Mouse (Mus musculus) adrenal gland, postnatal 10 days (tissue): ENCODE measurements around the gene Gm5475. TPM values are rescaled to one million over a fixed set of nuclear protein-coding genes. Genes with fewer than 3 reads are reported as not detected.
"Not testable (repeated sequence)": the region's sequence is repeated elsewhere in the genome, so short reads cannot be mapped to it uniquely, and the experiment has no call there.

Source experiments
- DNase-seq: peaks from one replicate; pipeline ENCODE4 v3.0.0; 2021; ENCODE audit warnings: mixed read lengths
- long read RNA-seq, 2 experiments: library from polyadenylated mRNA; stranded (forward); transcript quantifications; one replicate each; pipeline ENCODE4 v2.0.0; 2021
- total RNA-seq, 2 experiments: library from RNA; stranded (reverse); gene quantifications; 2 replicates each; pipeline ENCODE4 v1.2.3; 2021

The Gm5475 gene
- total RNA-seq: under 1 TPM in 1 of 2 experiments, not detected in 1; 0.09 TPM
- long read RNA-seq, experiment 1: 0 reads
- long read RNA-seq, experiment 2: 0 reads

DNA sequence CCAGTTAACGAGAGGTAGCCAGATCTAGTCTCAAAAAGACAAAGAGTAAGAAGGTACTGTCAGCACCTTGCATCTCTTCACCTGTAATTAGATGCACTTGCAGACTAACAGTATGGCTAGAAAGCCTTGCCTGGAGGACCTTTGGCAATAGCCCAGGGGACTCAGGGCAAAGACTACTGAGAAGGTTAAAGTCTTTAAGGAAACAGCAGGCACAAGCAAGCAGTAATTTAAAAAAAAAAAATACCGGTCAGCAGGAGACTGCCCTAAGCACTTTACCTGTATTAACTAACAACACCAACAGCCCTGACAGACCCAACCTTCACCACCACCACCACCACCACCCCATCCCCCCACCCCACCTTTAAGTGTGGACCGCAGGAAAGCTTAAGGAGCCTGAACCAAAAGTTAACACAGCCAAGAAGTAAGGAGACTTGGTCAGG lies at the start of gene Gm5475:
TSS of gene Gm5475 (plus strand) at position 390 of the 440 bp plus-strand sequence.
- not testable (repeated sequence) for DNase-seq

DNA sequence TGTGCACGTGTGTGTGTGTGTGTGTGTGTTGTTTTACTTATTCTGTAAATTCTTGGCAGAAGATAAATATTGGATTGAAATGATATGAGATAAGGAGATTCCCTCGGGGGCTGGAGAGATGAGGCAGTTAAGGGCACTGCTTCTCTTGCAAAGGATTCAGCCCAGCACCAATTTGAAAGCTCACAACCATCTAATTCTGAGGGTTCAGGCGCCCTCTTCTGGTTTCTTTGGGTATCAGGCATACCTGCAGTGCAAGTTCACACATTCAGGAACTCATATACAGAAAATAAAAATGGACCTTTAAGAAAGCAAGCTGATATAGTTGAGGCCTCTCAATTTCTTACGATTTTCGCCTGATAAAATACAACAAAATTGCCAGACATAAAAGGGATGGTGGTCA lies 46.9 kb upstream of the Gm5475 start:
- peak; percentile 74 for DNase-seq

DNA sequence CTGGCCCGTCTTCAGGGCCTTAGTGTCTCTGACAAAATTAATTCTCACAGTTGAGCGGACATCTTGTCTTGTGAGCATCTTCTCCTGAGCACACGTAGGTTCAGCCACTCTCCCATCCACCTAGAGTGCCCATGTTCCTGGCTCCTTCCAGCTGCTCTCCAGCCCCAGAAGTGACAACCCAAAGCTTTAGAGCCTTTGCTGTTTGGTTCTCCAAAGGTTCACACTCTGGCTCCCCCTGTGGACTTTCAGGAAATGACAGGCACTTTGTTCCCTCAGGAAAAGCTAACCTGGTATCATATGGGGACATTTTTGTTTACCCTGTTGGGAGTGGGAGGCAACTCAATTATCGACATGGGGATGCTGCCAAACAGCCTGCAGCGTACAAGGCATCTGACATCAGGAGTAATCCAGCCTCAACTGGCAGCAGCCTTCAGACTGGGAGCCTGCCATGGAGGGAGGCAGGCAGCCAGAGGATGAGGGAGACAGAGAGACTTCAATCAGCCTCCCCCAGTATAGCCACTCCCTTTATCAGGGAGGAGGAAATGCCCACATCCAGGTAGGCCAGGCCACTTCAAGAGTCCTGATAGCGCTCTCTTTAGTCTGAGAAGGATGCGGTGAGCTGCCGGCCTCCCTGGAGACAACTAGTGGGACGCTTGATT lies 44.0 kb upstream of the Gm5475 start:
- DNase-seq: not testable (repeated sequence)

DNA sequence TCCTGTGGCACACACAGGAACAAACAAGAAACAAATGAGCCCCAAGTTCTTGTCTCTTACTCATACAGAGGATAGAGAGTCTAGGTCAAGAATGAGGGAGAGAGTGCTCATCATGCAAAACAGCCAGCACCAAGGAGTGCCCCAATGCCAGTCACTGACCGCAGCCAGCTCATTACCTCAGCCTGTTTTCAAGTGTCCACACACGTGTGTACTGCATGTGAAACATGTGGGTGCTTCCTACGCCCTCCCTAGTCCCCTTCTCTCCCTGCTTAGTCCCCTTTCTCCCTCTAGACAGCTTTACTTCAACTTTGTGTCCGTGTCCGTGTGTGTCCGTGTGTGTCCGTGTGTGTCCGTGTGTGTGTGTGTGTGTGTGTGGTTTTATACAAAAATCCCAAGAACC lies 42.3 kb upstream of the Gm5475 start:
- DNase-seq: no peak

DNA sequence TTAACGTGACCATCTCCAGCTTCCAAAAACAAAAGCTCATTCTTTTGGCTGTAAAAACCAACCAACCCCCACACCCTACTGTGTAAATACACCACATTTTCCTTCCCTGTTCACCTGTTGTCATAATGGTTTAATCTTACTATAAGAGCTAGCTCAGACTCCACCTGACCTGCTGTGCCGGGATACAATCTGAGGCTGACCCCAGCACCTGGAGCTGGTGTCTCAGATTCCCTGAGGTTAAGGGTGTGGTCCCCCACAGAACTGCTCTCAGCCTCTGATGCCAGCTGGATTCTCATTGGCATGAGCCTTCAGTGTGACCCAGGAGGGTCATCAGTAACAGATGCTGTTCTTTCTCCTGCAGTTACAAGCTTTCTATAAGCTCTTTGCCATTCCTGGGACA lies 41.8 kb upstream of the Gm5475 start:
- no peak for DNase-seq

DNA sequence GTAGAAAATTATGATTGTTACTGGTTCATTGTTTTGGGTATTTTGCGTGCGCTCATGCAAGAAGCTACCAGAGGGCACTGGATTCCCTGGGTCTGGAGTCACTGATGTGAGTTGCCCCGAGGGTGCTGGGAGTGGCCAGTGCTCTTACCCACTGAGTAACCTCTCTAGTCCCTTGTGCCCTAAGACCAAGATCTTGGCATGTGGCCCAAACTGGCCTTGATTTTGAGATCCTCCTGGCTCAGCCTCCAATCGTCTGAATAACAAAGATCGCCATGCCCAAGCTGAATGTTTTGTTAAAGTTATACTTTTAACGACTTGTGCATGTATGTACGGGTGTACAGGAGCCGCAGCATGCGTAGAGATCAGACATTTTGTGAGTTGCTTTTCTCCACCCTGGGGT lies 36.2 kb upstream of the Gm5475 start:
- DNase-seq: no peak

DNA sequence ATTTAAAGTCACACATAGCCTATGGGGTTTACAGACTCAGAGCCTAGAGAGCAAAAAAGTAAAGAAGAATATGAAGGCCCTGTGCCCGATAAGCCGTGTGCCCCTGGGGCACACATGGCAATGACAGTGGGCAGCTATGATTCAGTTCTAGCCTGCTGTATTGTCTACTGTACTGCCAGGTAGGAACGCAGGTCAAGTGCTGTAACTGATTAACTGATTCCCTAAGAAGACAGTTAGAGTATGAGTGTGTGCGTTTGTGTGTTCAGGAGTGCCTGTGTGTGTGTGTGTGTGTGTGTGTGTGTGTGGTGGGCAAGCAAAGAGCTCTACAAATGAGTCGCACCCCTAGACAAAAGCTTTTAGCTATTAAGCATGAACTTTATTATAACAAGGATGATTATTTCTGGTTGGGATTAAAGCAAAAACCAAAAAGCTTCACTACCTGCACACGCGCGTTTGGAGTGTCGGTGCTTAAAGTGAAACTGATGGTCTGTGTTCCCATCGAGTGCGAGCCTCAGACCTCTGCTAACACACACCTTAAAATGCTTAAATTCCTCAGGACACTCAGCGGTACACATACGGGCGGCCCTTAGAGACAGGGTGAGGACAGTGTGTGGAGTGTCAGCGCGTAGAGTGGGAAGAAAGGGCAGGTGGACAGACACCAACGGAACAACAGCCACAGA lies 34.3 kb upstream of the Gm5475 start:
- DNase-seq: no peak

DNA sequence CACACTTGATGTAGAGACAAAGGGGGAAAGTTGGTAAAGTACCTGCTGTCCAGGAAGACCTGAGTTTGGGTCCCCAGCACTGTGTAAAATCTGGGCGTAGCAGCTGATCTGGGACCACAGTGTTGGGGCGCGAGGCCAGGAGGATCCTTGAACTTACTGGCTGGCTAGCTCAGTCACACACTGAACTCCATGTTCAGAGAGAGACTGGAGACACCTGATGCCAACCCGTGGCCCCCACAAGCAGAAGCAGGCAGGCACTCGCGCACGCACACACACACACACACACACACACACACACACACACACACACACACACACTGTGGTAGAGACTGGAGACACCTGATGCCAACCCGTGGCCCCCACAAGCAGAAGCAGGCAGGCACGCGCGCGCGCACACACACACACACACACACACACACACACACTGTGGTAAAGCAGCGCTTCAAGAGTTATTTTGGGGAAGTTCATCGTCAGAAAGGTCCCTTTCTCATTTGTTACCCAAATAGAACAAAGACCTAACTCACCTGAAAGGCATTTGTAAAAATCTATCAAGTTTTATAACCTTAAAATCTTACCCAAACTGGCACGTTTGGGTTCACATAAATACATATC lies 33.6 kb upstream of the Gm5475 start:
- DNase-seq: no peak

DNA sequence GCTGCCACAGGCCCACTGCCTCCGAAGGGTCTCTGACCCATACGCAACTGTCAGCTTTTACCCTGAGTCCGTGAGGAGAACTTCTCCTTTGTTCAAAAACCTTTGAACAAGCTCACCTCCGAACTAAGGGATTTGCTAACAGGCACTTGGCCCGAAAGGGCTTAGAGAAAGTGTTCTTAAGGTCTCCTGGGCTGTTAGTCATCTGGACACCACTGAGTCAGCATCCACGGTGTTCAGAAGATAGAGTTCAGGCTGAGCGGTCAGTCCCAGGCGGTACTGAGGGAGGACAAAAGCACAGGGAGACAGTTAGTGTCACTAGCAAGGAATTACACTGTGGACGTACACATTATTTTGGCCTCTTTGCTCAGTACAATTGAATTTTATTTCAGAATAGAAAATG lies 33.1 kb upstream of the Gm5475 start:
- peak; percentile 31 for DNase-seq

DNA sequence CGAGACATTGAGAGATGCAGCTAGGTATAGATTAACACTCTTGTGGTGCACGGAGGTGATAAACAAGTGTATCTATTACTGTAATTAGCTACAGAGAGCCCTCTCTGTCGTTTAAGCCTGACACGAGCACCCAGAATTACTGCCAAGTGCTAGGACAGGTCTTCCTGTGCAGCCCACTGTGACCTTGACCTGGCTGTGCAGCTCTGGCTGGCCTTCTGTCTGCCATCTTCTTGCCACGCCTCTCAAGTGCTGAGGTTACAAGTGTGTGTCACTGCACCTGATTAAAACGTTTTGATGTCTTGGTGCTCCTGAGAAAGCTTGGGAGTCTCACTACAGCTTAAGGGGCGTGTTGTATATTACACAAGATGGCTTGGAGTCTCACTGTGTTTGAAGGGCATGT lies 30.9 kb upstream of the Gm5475 start:
- DNase-seq: no peak

DNA sequence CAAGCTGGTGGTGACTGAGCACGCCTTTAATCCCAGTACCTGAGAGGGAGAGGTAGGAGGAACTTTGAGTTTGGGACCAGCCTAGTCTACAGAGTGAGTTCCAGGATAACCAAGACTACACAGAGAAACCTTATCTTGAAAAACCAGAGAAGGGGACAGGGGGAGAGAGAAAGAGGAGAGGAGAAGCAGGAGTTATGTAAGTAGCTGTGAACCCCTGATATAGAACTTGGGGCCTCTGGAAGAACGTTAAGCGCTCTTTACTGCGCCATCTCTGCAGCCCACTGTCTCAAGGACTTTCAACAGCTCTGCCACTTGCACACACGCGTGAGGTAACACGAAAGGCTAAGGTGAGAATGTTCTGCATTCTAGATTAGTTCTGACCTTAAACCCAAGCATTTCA lies 30.3 kb upstream of the Gm5475 start:
- no peak for DNase-seq

DNA sequence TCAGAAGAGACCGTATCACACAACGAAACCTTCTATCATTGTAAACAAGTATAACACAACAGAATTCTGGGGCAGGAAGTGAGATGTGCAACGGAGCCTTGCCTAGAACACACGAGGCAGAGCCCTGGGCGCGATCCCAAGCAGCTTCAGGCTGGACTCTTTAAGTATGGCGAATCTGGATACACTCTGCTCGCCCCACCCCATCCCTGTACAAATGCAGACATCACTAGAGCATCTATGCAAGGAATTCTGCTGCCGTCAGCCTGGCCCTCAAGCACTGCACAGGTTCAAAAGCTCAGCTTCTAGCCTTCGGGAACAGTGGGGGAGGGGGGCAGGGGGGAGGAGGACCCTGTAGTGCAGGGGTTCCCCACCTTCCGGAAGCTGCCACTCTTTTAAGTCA lies 28.9 kb upstream of the Gm5475 start:
- DNase-seq: no peak

DNA sequence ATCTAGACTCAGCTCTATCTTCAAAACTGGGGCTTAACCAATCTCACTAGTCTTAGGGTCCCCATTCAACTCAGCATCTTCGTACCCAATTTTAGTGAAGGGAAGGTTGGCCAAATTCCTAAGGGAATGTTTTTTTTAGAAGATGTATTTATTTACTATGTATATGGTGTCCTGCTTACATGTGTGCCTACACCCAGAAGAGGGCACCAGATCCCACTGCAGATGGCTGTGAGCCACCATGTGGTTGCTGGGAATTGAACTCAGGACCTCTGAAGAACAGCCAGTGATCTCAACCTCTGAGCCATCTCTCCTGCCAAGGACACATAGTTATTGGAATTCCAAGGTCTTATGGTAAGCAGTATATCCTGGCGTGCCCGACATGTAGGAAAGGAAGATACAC lies 26.4 kb upstream of the Gm5475 start:
- no peak for DNase-seq

DNA sequence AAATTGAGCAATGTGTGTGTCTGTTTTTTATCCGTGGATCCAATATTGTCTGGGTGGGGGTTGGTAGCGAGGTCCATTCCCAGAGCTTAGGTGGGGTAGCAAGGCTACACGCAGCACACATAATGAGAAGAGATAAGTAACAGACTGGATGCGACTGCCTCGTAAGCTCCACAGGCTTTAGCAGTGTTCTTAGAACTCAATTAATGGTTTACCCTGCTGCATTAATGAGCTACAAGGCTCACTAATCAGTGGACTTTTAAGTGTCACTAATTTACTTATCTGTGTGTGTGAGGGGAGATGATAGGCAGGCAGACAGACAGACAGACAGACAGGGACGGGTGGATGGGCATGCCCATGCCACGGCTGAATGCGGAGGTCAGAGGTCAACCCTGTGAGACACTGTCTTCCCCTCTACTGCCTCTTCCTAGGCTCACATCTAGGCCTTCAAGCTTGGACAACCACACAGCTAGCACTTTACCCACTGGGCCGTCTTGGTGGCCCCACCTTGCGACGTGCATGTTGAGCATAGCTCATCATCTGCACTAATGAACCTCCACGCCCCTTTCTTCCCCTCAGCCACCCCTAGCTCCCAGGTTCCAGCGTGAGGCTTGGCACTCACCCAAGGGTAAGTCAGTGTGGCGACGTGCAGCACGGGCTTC lies 21.2 kb upstream of the Gm5475 start:
- DNase-seq: no peak

DNA sequence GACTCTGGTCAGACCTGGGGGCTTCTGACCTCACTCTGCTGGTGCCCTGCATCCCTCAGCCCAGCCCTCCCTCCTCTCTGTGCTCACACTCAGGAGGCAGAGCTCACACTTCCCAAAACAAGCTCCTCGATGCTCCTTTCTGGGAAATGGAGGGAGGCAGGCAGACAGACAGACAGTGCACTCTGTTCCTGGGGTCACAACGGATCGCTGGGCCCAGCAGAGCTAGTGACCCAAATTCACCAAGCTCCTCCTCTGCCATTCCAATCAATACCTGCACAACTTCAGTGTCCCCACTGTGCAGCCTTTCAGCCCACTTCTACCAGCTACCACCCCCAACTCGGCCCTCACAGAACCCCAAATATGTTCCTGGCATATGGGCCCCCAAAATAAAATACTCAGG lies 20.1 kb upstream of the Gm5475 start:
- DNase-seq: no peak

DNA sequence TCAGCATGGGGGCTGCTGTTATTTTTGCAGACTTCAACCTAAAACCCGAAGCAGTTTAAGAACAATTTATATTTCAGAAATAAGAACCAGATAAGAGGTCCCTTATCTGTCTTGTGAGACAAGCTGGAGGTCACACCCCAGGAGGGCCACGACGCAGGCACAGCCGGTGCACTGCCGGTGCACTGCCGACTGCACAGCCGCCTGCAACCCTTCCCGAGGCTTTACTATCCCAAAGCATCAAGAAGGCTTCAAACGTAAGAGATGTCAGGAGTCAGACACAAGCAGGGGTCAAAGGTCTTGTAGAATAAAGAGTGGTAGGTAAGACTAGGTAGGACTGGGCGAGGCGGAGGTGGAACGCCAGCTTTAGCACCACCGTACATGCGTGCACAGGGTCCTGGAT lies 19.6 kb upstream of the Gm5475 start:
- DNase-seq: no peak

DNA sequence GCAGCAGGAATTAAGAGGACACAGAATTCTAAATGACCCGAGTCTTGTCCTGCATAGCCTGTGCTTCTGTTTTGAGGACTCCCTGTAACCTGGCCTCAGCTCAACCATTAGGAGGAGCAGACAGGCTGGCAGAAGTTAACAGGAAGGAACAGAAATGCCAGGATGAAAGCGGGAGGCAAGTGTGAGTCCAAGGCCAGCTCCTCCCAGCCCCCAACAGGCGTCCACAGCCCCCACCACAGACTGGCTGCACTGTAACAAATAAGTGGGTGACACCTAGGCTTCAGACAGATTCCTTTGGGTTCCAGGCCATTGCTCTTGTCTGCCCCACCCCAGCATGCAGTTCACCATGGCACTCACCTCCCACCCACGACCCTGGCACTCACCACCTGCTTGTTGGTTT lies 19.1 kb upstream of the Gm5475 start:
- DNase-seq: peak; percentile 55

DNA sequence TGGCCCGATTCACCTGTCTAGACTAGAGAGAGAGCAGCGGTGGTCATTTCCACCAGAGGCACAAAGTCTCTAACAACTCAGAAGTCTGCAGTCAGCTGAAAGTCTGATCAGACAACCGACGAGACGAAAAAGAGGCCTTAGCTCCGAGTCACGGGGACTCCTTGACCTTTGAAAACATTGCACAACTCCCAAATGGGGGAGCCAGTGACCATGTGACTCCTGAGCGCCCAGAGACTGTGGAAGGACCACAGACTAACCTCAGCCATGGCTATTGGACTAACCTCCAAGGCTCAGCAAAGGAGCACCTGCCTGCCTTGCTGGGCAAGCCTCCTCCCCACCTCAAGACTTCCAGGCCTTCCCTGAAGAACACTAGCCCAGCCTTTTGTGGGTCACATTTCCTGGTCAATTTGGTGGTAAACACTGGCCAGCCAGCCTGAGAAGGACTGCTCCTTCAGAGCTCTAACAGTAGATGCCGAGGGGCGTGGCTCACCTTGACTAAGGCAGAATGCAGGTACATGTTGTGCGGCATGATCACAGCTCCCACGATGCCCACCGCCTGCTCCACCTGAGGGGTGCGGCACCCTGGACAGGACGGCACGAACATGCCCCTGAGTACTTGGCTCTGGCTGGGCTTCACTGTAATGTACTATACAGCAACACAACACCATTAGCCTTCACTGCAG lies 18.5 kb upstream of the Gm5475 start:
- peak; percentile 72 for DNase-seq

DNA sequence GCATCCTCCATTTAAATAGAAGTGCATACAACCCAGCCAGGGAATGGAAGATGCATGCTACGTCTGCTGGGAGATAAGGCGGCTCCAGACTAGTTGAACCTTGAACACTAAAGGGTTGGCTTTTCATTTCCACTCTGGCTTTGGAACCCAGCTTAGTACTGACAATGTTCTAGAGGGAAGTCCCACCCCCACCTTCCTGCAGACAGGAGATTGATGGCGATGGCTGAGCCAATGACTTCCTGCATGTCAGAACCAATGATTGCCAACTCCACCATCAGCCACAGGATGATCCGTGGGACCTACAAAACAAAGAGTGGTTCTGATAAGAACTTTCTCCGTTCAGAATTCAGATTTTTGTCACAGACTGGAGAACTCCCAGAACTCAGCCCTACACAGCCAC lies 15.9 kb upstream of the Gm5475 start:
- DNase-seq: no peak

DNA sequence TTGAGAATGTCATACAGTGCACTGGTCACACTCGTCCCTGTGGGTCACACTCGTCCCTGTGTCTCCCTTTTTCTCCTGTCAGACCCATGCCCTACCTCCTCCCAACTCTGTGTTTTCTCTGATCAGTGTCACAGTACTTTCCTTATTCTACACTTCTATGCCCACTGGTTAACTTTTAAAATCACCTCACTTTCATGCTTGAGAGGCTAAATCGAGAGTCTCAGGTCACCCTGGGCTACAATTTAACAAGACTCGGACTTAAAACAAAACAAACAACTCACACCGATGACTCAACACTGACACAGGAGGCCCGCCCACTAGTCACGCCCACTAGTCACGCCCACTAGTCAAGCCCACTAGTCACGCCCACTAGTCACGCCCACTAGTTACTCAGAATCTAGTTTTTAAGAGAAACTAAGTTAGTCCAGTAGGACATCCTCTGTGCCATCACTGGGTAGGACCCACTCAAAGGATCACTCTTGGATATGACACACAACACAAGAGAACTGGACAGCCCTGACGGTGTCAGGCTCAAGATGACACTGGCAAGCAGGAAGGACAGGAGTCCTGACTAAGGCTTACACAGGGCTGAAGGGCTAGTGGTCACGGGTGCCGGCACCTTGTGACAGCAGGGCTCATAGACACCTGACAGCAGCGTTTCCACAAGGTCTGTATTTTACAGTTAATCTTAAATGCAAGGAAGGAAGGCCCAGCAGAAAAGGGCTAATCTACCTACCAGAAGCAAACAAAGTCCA lies 10.9 kb upstream of the Gm5475 start:
- peak; percentile 74 for DNase-seq

DNA sequence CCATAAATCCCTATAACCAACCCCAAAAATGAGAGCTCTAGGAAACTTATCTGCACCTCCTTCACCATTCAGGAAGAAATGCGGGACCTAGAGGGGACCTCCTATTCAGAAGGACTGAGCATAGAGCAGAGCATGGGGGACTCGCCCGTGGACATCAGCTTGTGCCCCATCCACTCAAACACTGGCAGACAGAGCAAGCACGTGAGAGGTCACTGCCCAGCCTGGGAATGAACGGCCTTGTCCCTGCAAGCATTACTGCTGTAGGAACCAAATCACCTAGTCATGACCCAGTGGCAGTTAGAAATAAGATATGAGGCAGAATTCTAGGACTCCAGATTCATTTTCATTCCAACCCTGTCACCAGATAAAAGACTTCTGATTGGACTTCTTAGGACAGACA lies 10.2 kb upstream of the Gm5475 start:
- DNase-seq: no peak

DNA sequence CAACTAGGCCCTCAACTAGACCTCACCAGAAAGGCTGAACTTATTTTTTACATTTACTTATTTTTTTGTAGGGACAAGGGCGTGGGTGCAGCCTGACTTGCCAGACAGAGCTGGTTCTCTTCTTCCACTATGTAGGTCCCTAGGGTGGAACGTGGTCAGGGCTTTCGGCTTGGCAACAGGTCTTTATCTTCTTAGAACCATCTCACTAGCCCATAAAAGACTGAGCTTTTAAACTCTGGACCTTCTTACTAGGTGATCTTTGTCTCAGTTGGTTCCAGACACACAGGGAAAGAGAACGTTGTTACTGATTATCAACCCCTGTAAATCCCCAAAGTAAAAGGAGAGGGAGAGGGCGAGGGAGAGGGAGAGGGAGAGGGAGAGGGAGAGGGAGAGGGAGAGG lies 8.6 kb upstream of the Gm5475 start:
- no peak for DNase-seq
